Mouse (Mus musculus) thymus, adult 2 months (tissue): ENCODE measurements around the gene D630039A03Rik.

Experiments used
- CTCF ChIP-seq: fragments of 200-500 bp; IDR thresholded peaks from 2 replicates; pipeline ENCODE4 v1.5.1; 2012; ENCODE audit warnings: mild to moderate bottlenecking, control low read depth, low read length, moderate library complexity, borderline replicate concordance; ENCODE audit not compliant: control insufficient read depth, poor library complexity, insufficient read depth; ENCODE audit errors: extremely low read depth
- POLR2A ChIP-seq: fragments of 200-500 bp; IDR thresholded peaks from 2 replicates; pipeline ENCODE4 v1.6.1; 2012; ENCODE audit warnings: mild to moderate bottlenecking, low read length, control low read depth, moderate library complexity; ENCODE audit not compliant: control insufficient read depth, poor library complexity, insufficient read depth; ENCODE audit errors: extremely low read depth

- TF ChIP-seq CTCF: no peak
- TF ChIP-seq POLR2A: no peak
Observed at GRCm38 (mm10) chr4:57892001-57892586, 24.0 kb downstream of the D630039A03Rik start.
